Mouse (Mus musculus) G1E (cell line): ENCODE data around the gene Arhgap35.

ENCODE experiments used
- CTCF ChIP-seq: IDR thresholded peaks from 2 replicates; pipeline ENCODE4 v1.5.1; 2012; ENCODE audit warnings: low read depth, low read length, inconsistent platforms, mixed read lengths
- GATA1 ChIP-seq: IDR thresholded peaks from 2 replicates; pipeline ENCODE4 v1.6.1; 2012; ENCODE audit warnings: borderline replicate concordance, low read length, inconsistent platforms, mixed read lengths
- GATA2 ChIP-seq: IDR thresholded peaks from 2 replicates; pipeline ENCODE4 v1.6.1; 2012; ENCODE audit warnings: low read depth, low read length, inconsistent platforms, borderline replicate concordance
- POLR2AphosphoS5 ChIP-seq: IDR thresholded peaks from 2 replicates; pipeline ENCODE4 v1.6.1; 2012; ENCODE audit warnings: low read depth, low read length, inconsistent platforms; ENCODE audit not compliant: insufficient replicate concordance
- TAL1 ChIP-seq: conservative IDR thresholded peaks from 2 replicates; pipeline ENCODE4 v1.6.1; 2012; ENCODE audit warnings: low read depth, low read length, inconsistent platforms, mixed read lengths

DNA sequence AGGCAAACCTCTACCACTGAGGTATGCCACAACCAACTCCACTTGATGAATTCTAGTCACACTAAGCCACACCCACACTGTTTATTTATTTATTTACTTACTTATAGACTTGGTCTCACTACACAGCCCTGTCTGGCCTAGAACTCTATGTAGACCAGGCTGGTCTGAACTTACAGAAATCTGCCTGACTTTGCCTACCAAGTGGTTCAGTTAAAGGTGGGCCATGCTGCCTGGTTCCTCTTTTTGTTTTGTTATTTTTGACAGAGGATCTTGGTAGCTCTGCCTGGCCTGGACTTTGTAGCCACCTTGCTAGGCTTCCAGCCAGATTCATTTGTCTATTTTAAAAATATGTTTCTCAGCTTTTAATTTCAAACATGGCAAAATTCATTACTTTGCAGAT lies 126.0 kb downstream of the Arhgap35 start:
- TF ChIP-seq CTCF, result no peak
- TF ChIP-seq TAL1, result no peak
- no peak for TF ChIP-seq GATA1
- no peak for TF ChIP-seq POLR2AphosphoS5
- no peak for TF ChIP-seq GATA2
